Mouse (Mus musculus) layer of hippocampus, postnatal 25 days (tissue): ENCODE measurements around the gene Zdhhc24. TPM values are rescaled to one million over a fixed set of nuclear protein-coding genes. Genes with fewer than 3 reads are reported as not detected.

Experiments used
- DNase-seq, 2 experiments: peaks; one replicate each; pipeline ENCODE4 v3.0.0; 2022; ENCODE audit warnings: mixed read lengths in 2 of 2, low spot score in 1 of 2; ENCODE audit errors: extremely low spot score in 1 of 2
- total RNA-seq, 2 experiments: library from RNA; stranded (reverse); gene quantifications; 2 replicates each; pipeline ENCODE4 v1.2.3; 2021

Gene Zdhhc24
- total RNA-seq, 2 experiments from 2014 or later, result 24.9 to 25.5 TPM

DNA sequence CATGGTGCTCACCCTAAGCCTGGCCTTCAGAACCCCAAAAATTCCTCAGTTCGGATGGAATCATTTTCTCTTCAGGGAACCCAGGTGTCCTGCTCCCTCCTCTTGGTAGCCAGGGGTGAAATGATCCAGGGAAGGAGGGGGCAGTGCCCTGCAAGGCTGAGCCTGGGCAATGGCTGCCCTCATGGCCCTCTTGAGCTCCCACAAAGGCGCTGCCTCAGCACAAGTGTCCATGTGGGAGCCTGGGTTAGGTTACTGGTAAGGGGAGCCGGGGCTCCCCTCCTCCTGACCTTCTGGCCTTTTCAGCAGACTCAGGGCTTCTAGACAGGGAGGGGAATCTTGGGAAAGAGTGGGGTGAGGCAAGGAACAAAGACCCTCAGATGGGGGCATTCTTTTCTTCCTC is 1.7 kb upstream of the Zdhhc24 start:
- no peak for DNase-seq

GRCm38 (mm10) chr19:4877785-4878184 is 683 bp upstream of the Zdhhc24 start, which contains the start of gene Actn3:
Gene Actn3 (minus strand): TSS chr19:4877909.
- DNase-seq, result no peak

DNA sequence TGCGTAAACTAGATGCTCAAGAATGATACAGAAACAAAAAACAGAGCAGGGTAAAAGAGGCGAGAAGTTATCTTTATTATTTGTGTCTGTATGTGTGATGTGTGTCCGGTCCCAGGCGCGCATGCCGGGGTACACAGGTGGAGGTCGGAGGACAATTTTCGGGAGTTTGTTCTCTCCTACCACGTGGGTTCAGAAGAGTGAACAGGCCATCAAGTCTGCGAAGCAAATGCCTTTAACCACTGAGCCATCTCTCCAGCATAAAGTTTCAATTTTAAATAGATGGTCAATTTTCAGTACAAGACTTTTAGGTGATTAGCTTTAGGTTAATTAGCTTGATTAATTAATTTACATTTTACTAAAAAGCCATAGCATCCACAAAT is 846 bp downstream of the Zdhhc24 start:
- no peak for DNase-seq

- DNase-seq, result no peak
Observed at GRCm38 (mm10) chr19:4883961-4884360, 5.5 kb downstream of the Zdhhc24 start.

- DNase-seq, result no peak
Observed at GRCm38 (mm10) chr19:4889791-4890190, 11.3 kb downstream of the Zdhhc24 start.

GRCm38 (mm10) chr19:4891798-4892197 is 13.3 kb downstream of the Zdhhc24 start:
- no peak for DNase-seq

GRCm38 (mm10) chr19:4896780-4897520 is 18.5 kb downstream of the Zdhhc24 start:
- no peak for DNase-seq

DNA sequence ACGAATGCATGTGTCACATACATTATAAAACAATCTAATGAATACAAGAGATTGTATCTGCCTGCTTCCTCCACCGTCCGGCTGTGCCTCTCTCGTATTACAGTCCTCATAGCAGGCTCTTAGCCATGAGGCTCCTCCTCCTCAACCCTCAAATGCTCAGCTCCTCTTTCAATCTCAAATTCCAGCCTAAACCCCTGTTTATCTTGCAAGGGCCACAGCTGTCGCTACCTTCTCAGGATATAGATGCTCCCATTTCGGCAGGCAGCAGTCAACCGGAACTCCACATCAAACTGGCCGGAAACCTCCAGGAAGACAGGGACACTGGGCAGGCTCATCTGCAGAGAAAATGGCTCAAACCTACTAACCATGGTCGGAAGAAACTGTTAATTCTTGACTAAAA is 20.5 kb downstream of the Zdhhc24 start:
- DNase-seq, result no peak

GRCm38 (mm10) chr19:4899888-4900287 is 21.4 kb downstream of the Zdhhc24 start:
- no peak for DNase-seq

DNA sequence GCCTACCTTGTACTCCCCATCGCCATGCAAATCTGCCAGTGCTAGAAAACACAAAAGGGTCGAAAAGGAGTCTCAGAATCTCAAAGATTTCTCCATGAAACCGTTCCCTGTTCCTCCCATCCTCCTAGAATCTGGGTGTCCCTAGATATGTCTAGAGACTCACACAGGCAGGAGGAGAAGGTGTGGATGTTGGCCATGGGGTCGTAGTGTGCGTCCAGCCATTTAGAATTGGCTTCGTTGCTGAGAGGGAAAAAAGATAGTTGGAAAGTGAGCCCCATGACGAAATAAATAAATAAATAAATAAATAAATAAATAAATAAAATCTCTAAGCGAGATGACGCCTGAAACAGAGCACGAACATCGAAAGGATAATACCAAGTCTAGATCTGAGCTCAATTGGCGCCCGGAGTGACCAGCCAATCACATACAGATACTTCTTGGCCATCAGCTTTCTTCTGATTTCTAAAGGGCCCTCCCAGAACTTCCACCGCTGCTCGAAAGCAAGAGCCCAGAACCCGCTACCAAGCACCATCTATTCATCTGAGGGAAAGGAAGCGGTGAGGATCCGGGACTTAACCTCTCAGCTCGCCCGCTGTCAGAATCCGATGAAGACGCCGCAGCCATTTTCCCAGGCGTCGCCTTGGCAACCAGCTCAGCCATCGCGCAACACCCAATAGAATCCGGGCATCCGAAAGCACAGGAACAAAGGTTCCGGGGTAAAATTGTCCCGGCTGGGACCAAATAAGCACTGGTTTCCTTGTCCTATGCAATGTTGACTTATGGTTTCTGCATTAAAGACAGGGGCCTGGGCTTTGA is 27.7 kb downstream of the Zdhhc24 start, which contains the start of gene Bbs1:
Bbs1 (minus strand) TSS at position 650 of the 816 bp plus-strand sequence.
- DNase-seq, result peak; percentile 80 to 82

DNA sequence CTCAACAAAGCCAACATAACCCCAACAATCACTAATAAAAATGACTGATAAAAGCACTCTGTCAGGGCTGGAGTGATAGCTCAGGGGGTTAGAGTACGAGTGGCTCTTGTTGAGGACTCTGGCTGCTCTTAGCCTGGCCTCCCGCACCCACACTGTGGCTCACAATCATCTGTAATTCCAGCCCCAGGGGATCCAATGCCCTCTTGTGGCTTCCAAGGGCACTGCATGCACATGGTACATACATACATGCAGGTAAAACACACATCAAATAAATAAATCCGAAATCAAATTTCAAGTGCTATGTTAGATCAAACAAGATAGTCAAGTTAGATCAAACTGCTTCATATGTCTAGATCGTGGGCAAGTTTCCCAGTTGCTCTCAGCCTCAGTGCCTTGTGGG is 29.6 kb downstream of the Zdhhc24 start:
- no peak for DNase-seq

- no peak for DNase-seq
Observed at GRCm38 (mm10) chr19:4909376-4909775, 30.9 kb downstream of the Zdhhc24 start.

DNA sequence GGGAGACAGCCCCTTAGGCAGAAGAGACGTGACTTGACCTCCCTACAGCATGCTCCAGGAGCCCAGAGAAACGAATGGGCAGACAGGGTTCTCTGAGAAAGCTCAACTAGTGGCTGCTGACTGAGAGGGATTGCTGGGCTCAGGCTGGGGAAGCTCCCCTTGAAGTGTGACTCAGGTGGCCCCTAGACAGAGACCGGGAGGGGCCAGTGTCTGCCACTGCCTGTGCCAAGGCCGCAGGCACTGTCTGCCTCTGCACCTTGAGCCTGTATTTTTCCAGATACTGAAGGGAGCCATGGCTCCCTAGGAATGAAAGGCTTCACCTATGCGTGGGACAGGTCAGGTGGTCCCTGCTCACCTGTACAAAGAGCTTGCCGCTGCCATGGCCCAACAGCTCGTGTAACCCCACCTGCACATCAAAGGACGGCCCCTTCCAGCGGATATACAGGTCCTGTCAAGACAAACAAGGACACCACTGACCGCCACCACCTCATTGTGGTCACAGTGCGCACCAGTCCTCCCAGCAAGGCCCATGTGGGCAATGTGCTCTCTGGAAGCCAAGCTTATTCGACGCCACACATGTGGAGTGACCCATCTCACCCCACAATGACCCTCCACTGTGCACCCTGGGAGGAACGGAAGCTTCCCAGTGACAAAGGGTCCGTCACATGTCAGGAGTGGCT is 37.6 kb downstream of the Zdhhc24 start:
- DNase-seq, result no peak

DNA sequence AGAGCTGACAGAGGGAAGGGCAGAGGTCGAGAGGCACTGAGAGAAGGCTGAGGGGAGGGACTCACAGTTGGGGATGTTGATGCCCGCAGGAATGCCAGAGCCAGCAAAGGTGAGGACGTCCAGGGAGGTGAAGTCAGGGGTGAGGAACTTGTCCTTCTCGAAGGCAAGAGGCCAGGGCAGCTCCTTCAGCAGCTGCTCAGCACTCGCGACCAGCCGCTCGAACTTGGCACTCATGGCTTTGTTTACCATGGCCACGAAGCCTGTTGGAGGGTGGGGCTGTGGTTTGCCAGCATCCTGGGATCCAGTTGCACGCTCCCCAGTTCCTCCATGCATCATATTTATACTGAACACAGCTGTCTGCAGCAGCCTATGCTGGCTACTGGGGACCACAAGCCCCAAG is 38.4 kb downstream of the Zdhhc24 start:
- no peak for DNase-seq

GRCm38 (mm10) chr19:4919652-4920051 is 41.2 kb downstream of the Zdhhc24 start:
- DNase-seq, result no peak

- DNase-seq, result no peak
Observed at GRCm38 (mm10) chr19:4925121-4925860, 46.8 kb downstream of the Zdhhc24 start.

DNA sequence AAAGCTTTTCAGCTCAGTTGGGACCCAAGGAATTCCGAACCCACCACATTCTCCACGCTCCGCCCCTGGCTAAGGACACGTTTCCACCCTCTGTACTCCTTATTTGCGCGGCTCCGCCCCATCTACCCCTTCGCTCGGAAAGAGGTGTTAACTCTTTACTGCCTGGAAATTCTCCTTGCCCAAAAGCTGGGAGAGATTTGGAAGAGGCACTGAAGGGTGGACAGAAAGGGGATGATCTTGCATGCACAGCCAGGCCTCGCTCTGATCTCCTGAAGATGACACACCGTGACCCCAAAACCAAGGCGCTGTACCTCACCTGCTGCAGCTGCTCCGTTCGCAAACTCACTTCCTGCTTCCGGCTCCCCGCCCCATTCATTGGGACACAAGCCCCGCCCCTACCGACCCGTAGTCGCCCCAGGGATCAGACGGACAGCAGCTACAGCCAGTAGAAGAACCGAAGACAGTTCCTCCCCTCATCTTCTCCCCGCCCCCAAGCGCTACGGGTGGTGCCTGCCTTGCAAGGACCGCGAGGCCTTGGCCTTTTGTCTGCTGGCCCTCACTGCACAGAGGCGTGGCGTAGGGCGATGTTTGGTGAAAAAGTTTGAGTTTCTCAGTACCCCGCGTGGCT is 49.5 kb downstream of the Zdhhc24 start, which contains the start of gene Dpp3:
Dpp3 (minus strand) TSS at position 384 of the 628 bp plus-strand sequence.
- peak; percentile 94 to 96 for DNase-seq

DNA sequence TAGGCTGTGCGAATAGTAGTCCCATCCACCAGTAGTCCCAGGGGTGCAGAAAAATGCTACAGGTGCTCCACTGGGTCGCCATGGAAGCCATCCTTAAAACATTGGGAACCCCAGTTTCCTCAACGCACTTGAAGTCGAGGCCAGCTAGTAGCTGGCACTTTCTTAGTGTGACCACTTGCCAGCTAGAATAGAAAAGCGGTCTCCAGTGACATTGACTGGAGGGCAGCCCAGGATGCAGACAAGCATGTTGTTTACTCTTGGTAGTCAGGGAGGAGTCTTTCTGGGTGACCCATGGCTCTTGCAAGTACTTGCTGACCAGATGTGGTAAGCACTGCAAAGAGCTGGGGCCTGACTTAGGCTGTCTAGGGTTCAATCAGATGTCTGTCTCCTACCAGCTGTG is 50.3 kb downstream of the Zdhhc24 start:
- no peak for DNase-seq
